Mouse (Mus musculus) CH12.LX (cell line): ENCODE data around the gene Ttc30a1.

ENCODE experiments used
- BHLHE40 ChIP-seq: IDR thresholded peaks from 2 replicates; pipeline ENCODE4 v1.6.1; 2011; ENCODE audit warnings: mild to moderate bottlenecking, low read depth, low read length, improper control_type of control experiment
- CTCF ChIP-seq, 2 experiments: IDR thresholded peaks in 1 of 2; conservative IDR thresholded peaks in 1 of 2; 2 replicates each; pipeline ENCODE4 v1.5.1; 2011 to 2012; ENCODE audit warnings: low read depth in 2 of 2, low read length in 2 of 2, improper control_type of control experiment in 1 of 2, inconsistent platforms in 1 of 2, mild to moderate bottlenecking in 1 of 2, moderate library complexity in 1 of 2
- EP300 ChIP-seq: IDR thresholded peaks from 2 replicates; pipeline ENCODE4 v1.6.1; 2011; ENCODE audit warnings: low read length, improper control_type of control experiment
- ETS1 ChIP-seq: conservative IDR thresholded peaks from 2 replicates; pipeline ENCODE4 v1.6.1; 2012; ENCODE audit warnings: low read depth, mild to moderate bottlenecking, inconsistent platforms, low read length, improper control_type of control experiment, moderate library complexity
- KAT2A ChIP-seq: IDR thresholded peaks from 2 replicates; pipeline ENCODE4 v1.6.1; 2012; ENCODE audit warnings: low read length, improper control_type of control experiment, inconsistent platforms; ENCODE audit not compliant: insufficient replicate concordance
- MAX ChIP-seq: IDR thresholded peaks from 2 replicates; pipeline ENCODE4 v1.6.1; 2011; ENCODE audit warnings: low read length, improper control_type of control experiment
- MAZ ChIP-seq: IDR thresholded peaks from 2 replicates; pipeline ENCODE4 v1.6.1; 2012; ENCODE audit warnings: low read depth, mild to moderate bottlenecking, inconsistent platforms, low read length, improper control_type of control experiment, moderate library complexity
- NELFE ChIP-seq: IDR thresholded peaks from 2 replicates; pipeline ENCODE4 v1.6.1; 2011; ENCODE audit warnings: low read depth, low read length, improper control_type of control experiment
- NRF1 ChIP-seq: IDR thresholded peaks from 2 replicates; pipeline ENCODE4 v1.6.1; 2014; ENCODE audit warnings: low read depth, mild to moderate bottlenecking, inconsistent platforms, low read length, improper control_type of control experiment, moderate library complexity
- POLR2A ChIP-seq: IDR thresholded peaks from 2 replicates; pipeline ENCODE4 v1.6.1; 2011; ENCODE audit warnings: low read depth, mild to moderate bottlenecking, improper control_type of control experiment, low read length
- SIN3A ChIP-seq: IDR thresholded peaks from 2 replicates; pipeline ENCODE4 v1.6.1; 2012; ENCODE audit warnings: low read length, improper control_type of control experiment, inconsistent platforms
- SMC3 ChIP-seq: IDR thresholded peaks from 2 replicates; pipeline ENCODE4 v1.6.1; 2011; ENCODE audit warnings: low read depth, low read length, improper control_type of control experiment
- ZKSCAN1 ChIP-seq: IDR thresholded peaks from 2 replicates; pipeline ENCODE4 v1.6.1; 2012; ENCODE audit warnings: low read depth, inconsistent platforms, low read length, improper control_type of control experiment, borderline replicate concordance

DNA sequence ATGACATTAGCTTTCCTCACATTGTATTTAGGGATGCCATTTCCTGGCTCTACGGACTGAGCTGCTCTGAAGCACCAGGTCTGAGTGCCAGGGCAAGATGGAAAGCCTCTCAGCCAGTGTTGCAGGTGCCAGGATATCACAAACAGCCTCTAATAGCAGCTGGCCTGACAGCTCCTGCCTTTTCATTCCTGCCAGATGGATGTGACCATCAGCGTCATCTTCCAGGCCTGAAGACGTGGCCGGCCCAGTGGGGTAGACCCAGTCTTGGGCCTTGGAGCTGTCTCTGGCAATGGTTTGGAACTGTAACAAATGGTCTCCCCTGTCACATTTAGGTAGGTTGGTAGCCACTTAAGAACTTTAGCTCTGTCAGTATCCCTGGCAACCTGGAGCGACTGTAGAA lies 28.4 kb downstream of the Ttc30a1 start:
- no peak for TF ChIP-seq POLR2A
- no peak for TF ChIP-seq EP300
- TF ChIP-seq BHLHE40 = no peak
- no peak for TF ChIP-seq KAT2A
- TF ChIP-seq ZKSCAN1 = no peak
- TF ChIP-seq CTCF (conservative IDR thresholded peaks at IDR 0.05 in 1 of 2, IDR thresholded peaks at IDR 0.05 in 1 of 2; ENCODE audit: low read depth in 2 of 2, low read length in 2 of 2) = no peak
- no peak for TF ChIP-seq MAZ
- TF ChIP-seq MAX = no peak
- TF ChIP-seq SMC3 = no peak
- TF ChIP-seq NRF1 = no peak
- TF ChIP-seq SIN3A = no peak
- TF ChIP-seq NELFE = no peak
- no peak for TF ChIP-seq ETS1
